Mouse (Mus musculus) adrenal gland, adult 10 weeks (tissue): Measurements from ENCODE around the gene Dmrta2. TPM values are rescaled to one million over a fixed set of nuclear protein-coding genes. Genes with fewer than 3 reads are reported as not detected.

ENCODE experiments used
- polyA plus RNA-seq: library from polyadenylated mRNA; stranded (reverse); fragments of 350-450 nt; fragmentation: Illumina TruSeq; extraction: RNeasy Lipid Tissue Mini Kit (QIAGEN cat#74804); gene quantifications from one replicate; pipeline ENCODE4 v1.2.3, GENCODE M21; 2014; ENCODE audit warnings: low read depth, low replicate concordance

Gene Dmrta2
- 0.23 TPM for polyA plus RNA-seq

GRCm38 (mm10) chr4:109977148-109978067 lies at the start of gene Dmrta2:
Dmrta2 (plus strand) TSS chr4:109978053.

